Mouse (Mus musculus) olfactory bulb, adult 2 months (tissue): ENCODE measurements around the gene Aasdhppt.
A peak's percentile ranks its signal among the peaks of the same experiment; 100 is the strongest.

ENCODE experiments used
- CTCF ChIP-seq: fragments of 200-500 bp; IDR thresholded peaks from 2 replicates; pipeline ENCODE4 v1.5.1; 2012; ENCODE audit warnings: low read depth, mild to moderate bottlenecking, low read length, moderate library complexity; ENCODE audit not compliant: insufficient read depth
- POLR2A ChIP-seq: fragments of 200-500 bp; IDR thresholded peaks from 2 replicates; pipeline ENCODE4 v1.6.1; 2012; ENCODE audit warnings: mild to moderate bottlenecking, low read depth, low read length, moderate library complexity; ENCODE audit not compliant: insufficient read depth

DNA sequence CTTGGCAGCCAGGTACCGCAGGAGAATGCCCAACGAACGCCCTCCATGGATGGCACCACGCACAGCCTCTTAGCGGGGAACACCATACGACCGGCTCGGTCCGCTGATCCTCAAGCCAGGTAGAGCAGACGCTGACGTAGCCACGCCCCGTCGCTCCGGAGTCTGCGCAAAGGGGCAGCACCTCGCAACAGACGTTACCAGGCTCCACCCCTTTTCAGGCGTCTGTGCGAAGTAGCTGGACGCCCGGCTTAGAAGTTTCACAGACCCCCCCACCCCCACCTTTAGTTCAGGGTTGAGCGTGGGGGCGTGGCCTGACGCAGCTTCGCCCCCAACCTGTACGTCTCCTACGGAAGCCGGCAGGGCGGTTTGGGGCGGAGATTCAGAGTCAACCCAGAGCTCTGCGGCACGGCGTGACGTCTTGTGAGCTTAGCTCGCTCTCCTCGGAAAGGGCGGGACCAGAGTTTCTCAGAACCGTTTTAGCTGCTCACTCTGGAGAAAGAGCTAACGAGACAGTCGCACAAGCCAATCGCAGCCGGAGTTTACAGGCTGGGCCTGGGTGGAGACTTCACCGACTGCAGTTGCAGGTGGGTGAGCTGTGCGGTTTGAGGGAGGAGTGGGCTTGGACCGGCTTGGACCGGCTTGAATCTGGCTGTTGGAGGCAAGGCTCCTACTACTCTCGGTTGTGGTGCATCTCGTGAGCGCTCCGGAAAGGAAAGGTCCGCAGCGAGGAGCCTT, at the start of gene Aasdhppt, which contains the start of gene Kbtbd3:
- TF ChIP-seq CTCF: no peak
- peak; percentile 70 for TF ChIP-seq POLR2A
